Mouse (Mus musculus) heart, postnatal 25 days (tissue): ENCODE measurements at regions not wholly inside any gene's neighbourhood (a gene's known extent, or its start where the extent isn't known, plus 50 kb on each side); places are given as distances from the start of the nearest gene placed in this dataset.

Experiments used
- DNase-seq: peaks from one replicate; pipeline ENCODE4 v3.0.0; 2022; ENCODE audit warnings: low spot score
- intact Hi-C: fragments of 180-260 bp; cut with DNase I; formaldehyde crosslinking; loops from one replicate; pipeline ENCODE4 v1.15.1; 2025

DNA sequence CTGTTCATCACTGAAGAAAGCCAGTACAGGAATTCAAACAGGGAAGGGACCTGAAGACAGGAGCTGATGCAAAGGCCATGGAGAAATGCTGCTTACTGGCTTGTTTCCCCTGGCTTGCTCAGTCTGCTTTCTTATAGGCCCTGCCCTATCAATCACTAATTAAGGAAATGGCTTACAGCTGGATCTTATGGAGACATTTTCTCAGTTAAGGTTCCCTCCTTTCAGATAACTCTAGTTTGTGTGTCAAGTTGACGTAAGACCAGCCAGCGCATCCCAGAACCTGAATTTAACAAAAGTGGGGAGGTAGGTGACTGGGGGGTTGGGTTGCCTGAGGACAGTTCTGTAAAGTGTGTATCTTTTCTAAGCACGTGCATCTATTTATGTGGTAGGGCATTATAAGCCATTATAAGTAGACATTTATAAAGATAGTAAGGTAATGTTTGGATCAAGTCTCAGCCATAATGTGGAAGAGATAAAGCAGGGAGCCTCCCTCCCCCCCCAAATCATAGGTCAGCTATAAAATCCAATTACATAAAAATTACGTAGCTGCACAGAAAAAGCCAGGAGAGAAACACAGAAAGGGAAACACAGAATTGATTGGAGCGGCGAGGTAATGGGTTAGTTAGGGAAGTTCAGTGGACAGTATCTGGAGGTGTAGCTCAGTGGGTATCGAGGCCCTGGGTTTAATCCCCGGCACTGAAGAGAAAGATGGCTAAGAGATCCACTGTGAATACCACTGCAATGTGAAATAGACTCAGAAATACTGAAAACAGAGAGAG lies 108.6 kb upstream of the Cpm start:
- intact Hi-C loops = no loop called here
- DNase-seq = no peak

- intact Hi-C loops = no loop called here
- no peak for DNase-seq
Observed at GRCm38 (mm10) chr10:117519670-117520535, 109.4 kb upstream of the Cpm start.

DNA sequence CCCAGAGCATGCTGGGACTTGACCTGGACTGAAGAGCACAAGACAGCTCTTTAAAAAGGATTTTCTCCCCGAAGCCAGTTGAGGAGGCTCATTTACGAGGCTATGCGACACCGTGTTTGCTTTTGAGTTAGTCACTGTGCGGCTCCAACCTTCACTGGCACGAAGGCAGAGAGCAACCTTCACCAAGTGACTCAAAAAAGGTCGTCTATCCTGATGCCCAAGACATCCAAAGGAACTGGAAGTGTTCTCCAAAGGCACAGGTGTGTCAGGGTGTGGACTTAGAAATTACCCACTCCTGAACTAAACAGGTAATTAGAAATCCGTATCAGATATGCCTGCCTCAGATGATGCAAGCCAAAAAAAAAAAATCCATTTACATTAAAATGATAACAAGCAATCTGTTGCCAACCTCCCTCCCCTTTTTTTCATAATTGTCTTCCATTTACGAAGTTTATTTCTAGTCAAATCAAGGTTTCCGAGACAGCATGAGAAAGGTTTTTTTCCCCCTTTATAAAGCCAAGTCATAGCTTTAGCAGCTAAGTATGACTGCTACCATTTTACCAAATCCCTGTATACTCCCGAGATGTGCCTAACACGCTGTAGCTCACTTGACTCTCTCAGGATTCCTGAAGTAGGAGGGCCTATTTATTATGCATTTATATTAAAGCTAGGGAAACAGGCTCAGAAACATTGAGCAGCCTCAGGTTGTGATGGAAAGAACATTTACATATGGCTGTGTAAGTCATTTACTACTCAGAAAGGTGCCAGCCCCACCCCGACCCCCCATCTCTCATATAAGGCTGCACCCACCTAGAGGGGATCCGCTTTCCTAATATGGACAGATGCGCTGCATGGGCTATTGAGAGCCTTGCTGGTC lies 110.3 kb upstream of the Cpm start:
- no peak for DNase-seq
- intact Hi-C loops = no loop called here

DNA sequence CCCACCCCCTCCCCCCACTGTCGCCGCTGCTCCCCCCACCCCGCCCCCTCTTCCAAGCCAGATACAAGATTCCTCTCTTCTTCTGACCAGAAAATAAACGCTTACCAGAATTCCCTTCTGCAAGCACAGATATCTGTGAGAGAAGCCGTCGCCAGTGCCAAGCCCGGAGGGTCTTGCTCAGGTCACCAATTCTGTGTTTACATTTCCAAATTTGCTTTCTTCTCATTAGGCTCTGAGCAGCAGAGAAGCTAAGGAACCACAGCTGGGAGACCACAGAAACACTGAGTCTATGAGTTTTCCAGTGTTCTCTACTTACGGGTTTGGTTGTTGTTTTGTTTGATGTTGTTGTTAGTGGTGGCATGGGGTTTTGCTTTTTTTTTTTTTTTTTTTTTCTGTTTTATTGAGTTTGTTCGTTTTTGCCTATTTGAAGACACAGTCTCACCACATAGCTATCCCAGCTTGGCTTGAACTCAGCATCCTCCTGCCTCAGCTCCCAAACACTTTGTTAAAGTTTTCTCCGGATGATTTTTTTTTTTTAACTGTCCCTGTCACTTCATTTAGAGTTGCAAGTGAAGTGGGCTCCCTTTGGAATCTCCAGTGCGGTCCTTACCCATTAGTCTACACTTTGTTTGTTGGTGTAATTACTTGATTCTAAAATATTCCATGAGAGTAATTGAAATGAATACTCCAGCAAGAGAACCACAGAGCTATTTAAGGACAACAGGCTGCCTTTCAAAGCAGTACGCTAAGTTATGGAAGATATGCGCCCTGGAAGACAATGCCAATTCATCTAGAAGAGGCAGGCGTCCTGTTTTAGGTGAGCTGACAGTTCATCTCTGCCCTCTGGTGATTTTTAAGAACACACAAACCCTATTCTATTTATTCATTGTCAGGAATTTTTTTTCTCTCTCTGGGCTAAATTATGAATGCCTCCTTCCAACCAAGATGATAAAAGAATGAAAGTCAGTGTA lies 111.2 kb upstream of the Cpm start:
- intact Hi-C loops = no loop called here

DNA sequence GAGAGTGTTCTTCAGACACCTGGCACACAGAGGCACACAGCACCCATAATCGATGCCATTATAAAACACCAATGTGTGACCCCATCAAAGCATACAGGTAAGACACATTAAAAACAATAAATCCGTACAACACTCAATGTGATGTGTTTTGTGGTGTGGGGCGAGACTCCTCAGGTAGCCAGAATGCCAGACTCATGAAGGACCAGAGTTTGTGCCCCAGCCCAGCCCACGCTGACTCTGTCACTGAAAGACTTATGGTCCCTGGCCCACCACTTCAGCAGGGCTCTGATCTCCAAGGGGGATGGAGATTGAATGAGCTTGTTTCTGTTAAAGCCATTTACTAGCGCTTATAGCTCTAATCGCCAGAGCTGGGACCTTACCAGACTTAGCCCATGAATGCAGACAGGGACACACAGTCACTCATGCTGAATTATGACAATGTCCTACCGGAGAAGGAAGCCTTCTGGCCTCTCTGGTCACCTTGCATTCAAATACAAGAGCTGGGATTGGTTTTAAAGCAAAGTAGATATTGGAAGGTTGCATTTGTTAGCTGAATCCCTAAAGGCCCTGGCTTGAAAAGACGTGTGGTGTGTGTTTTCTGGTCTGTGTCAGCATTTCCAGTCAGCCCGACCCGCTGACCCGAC lies 112.1 kb upstream of the Cpm start:
- intact Hi-C loops = no loop called here
- no peak for DNase-seq

More for the DNA sequence above, 111.2 kb upstream of the Cpm start:
- no peak for DNase-seq

GRCm38 (mm10) chr10:117516510-117516909 lies 112.8 kb upstream of the Cpm start:
- no peak for DNase-seq
- intact Hi-C loops = no loop called here

DNA sequence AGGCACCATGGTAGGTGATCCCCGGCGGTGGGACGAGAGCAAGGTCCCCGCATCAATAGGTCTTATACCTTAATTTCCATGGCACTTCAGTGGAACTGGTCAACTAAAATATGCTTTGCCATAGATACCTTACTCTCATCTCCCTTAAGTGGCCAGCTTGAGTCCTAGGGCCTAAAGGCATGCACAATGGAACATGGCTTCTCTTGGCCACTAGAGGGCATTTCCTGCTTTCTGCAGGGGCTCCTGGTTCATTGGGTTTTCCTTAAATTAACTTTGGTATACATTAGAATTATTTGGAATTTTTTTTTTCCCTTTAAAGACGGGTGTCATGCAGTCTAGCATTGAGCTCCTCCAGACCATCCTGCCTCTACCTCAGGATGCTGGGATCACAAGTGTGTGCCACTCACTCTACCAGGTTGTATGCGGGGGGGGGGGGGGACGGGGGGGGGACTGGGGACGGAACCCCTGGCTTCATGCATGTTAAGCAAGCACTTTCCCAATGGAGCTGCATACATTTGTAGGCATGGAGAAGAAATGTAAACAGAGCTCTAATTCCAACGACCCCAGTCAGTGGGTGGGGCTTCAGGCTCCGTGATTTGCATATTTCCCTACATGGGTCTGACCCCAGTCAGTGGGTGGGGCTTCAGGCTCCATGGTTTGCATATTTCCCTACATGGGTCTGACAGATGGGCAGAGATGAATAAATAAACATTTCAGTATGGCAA lies 113.4 kb upstream of the Cpm start:
- DNase-seq = no peak
- intact Hi-C loops = loop anchor here (2.0 kb wide), 1 partner anchor 161 kb away; no protein-coding TSS in a partner anchor

DNA sequence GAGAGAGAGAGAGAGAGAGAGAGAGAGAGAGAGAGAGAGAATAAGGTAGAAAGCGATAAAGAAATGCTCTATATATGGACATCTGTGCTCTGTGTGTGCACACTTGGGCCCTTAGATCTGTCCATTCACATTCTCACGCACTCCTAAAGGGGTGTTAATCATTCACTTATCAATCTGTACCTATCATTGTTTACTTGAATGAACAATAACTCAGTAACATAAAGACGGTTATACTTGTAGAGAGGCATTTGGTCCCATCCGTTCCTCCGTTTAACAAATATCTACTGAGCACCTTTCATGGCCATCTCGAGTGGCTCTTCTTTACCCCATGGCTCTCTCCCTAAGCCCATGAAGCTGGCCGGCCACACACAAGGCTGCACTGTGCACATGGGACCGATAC lies 114.3 kb upstream of the Cpm start:
- DNase-seq = no peak
- intact Hi-C loops = loop anchor here (2.0 kb wide), 1 partner anchor 162 kb away; no protein-coding TSS in a partner anchor

- intact Hi-C loops = loop anchor here (2.0 kb wide), 1 partner anchor 163 kb away; no protein-coding TSS in a partner anchor
- no peak for DNase-seq
Observed at GRCm38 (mm10) chr10:117513925-117514546, 115.3 kb upstream of the Cpm start.

GRCm38 (mm10) chr10:117512424-117513257 lies 116.7 kb upstream of the Cpm start:
- intact Hi-C loops = no loop called here
- no peak for DNase-seq

DNA sequence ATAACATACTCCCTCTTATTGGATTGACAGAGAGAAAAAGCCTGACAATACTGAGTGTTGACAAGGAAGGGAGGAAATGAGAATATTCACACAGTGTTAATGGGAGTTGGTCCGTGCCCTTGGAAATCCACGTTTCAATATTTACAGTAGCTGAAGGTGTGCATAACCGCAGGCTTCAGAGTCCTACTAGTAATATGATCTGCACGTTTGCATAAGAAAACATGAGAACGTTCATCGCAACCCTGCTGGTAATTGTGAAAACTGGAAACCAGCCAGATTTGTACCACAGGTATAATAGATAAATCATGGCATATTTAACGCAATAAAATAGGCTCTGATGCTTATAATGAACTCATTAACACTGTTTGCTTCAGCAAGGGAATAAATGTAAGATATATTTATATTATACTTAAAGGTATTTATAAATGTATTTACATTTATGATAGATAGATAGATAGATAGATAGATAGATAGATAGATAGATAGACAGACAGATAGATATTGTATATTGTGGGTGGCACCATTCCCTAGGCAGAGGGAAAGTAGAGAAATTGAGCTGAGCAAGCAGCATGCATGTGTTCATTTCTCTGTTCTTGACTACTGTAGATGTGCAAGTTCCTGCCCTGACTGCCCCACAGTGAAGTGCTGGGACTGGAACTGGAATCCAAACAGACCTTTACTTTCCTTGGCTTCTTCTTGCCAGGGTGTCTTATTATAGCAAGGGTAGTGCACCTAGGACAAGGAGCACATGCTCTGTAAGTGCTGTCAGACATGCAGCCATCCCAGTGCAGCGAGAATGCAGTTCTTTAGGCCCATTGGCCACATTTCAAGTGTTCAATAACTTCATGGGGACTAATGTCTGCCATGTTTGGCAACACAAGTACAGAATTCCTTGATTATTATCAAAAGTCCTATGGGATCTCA lies 117.6 kb upstream of the Cpm start:
- intact Hi-C loops = no loop called here
- no peak for DNase-seq

- intact Hi-C loops = no loop called here
- no peak for DNase-seq
Observed at GRCm38 (mm10) chr10:117510529-117511482, 118.5 kb upstream of the Cpm start.

- no peak for DNase-seq
- intact Hi-C loops = no loop called here
Observed at GRCm38 (mm10) chr10:117510224-117510486, 119.1 kb upstream of the Cpm start.

GRCm38 (mm10) chr10:117509431-117510223 lies 119.7 kb upstream of the Cpm start:
- intact Hi-C loops = no loop called here
- no peak for DNase-seq
